Mouse (Mus musculus) megakaryocyte, embryonic 14.5 days (primary cell): Measurements from ENCODE around the gene Fasl. TPM values are rescaled to one million over a fixed set of nuclear protein-coding genes. Genes with fewer than 3 reads are reported as not detected.

Experiments used
- H3K27me3 ChIP-seq: replicated peaks from 2 replicates; pipeline ENCODE3; 2012; ENCODE audit warnings: inconsistent platforms
- H3K36me3 ChIP-seq: replicated peaks from 2 replicates; pipeline ENCODE3; 2012; ENCODE audit warnings: low read length, inconsistent platforms, mixed read lengths
- H3K4me1 ChIP-seq: 2 replicates; pipeline ENCODE4 v1.6.1; 2012; ENCODE audit warnings: inconsistent platforms
- H3K4me3 ChIP-seq: replicated peaks from 2 replicates; pipeline ENCODE3; 2012; ENCODE audit warnings: moderate library complexity, mild to moderate bottlenecking, inconsistent platforms
- H3K9me3 ChIP-seq: 2 replicates; pipeline ENCODE4 v1.6.1; 2012; ENCODE audit warnings: inconsistent platforms
- FLI1 ChIP-seq: IDR thresholded peaks from 2 replicates; pipeline ENCODE4 v1.6.1; 2012; ENCODE audit warnings: low read length, inconsistent platforms, mixed read lengths
- GATA1 ChIP-seq: IDR thresholded peaks from 3 replicates; pipeline ENCODE4 v1.6.1; 2012; ENCODE audit warnings: mixed read lengths, low read length, inconsistent platforms, borderline replicate concordance
- polyA plus RNA-seq: library from polyadenylated mRNA; stranded (reverse); fragments of >175 nt; gene quantifications from 2 replicates; pipeline ENCODE4 v1.2.3, GENCODE M21; 2012; ENCODE audit warnings: low replicate concordance; ENCODE audit not compliant: insufficient read depth

Fasl gene
- polyA plus RNA-seq, 1 experiment, result 0.09 TPM

- peaks cover 19% of the 10 kb centered on the region for H3K4me1 ChIP-seq
- no peaks in the 10 kb centered on the region for H3K36me3 ChIP-seq
- H3K4me3 ChIP-seq, result no peak overlapping the region
- H3K27me3 ChIP-seq, result peaks cover 42% of the 10 kb centered on the region
- TF ChIP-seq GATA1, result no peak
- no peak for TF ChIP-seq FLI1
- H3K9me3 ChIP-seq, result peaks cover 12% of the 10 kb centered on the region
Observed at GRCm38 (mm10) chr1:161744209-161744608, 44.1 kb downstream of the Fasl start.

- TF ChIP-seq GATA1, result no peak
- no peak for TF ChIP-seq FLI1
- no peaks in the 10 kb centered on the region for H3K36me3 ChIP-seq
Observed at GRCm38 (mm10) chr1:161742481-161743267, 45.6 kb downstream of the Fasl start.

DNA sequence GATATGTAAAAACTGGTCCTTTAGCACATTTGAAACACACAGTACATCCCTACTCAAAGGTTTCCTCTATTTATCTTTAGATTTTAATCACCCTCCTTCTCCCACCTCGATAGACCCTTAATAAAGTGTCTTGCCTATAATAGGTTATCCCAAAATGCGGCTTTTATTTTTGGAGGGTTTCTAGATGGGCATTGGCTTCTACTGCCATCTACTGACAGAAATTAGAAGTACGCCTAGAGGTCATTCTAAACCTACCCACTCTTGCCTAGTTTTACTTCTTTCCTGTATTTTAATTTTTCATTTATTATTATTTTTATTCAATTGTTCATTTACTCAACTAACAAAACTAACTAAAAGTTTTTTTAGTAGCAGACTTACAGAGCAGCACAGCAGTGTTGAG lies 51.4 kb downstream of the Fasl start:
- TF ChIP-seq FLI1 (no peak), GATA1 (no peak)
- H3K9me3 ChIP-seq, result peaks cover 15% of the 10 kb centered on the region
- no peaks in the 10 kb centered on the region for H3K36me3 ChIP-seq
- peaks cover 42% of the 10 kb centered on the region for H3K27me3 ChIP-seq
- peaks cover 32% of the 10 kb centered on the region for H3K4me1 ChIP-seq
- H3K4me3 ChIP-seq, result no peak overlapping the region

More at GRCm38 (mm10) chr1:161742481-161743267, 45.6 kb downstream of the Fasl start:
- Histone ChIP-seq H3K4me3 (no peak overlapping the region), H3K27me3 (peaks cover 42% of the 10 kb centered on the region), H3K9me3 (peaks cover 15% of the 10 kb centered on the region), H3K4me1 (peaks cover 8% of the 10 kb centered on the region)

- Histone ChIP-seq H3K4me3 (no peak overlapping the region), H3K36me3 (no peaks in the 10 kb centered on the region), H3K27me3 (peaks cover 45% of the 10 kb centered on the region), H3K4me1 (peaks cover 37% of the 10 kb centered on the region), H3K9me3 (peaks cover 15% of the 10 kb centered on the region)
- TF ChIP-seq GATA1, result no peak
- no peak for TF ChIP-seq FLI1
Observed at GRCm38 (mm10) chr1:161736255-161736654, 52.0 kb downstream of the Fasl start.

DNA sequence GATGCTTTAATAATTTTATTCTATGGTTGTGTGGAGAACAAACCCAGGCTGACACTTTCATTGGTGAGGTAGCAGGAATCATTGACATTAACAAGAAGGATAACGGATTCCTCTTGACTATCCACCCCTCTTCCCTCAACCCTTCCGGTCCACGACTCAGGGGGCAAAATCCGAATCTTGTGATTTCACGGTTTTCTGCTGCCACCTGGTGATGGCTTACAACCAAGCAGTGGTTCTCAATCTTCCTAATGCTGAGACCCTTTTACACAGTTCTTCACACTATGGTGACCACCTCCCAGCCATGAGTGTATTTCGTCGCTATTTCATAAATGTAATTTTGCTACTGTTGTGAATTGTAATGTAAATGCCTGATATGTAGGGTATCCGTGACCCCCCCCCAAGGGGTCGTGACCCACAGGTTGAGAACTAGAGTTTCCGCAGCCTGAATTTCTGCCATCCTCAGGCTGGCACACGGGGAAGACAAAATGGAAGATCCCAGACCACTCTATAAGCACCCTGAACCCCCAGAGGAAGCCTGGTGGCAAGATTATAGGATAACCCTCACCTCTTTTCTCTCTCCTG lies 52.7 kb downstream of the Fasl start:
- peaks cover 37% of the 10 kb centered on the region for H3K4me1 ChIP-seq
- H3K27me3 ChIP-seq, result peaks cover 44% of the 10 kb centered on the region
- no peaks in the 10 kb centered on the region for H3K36me3 ChIP-seq
- TF ChIP-seq FLI1 (no peak), GATA1 (no peak)
- H3K4me3 ChIP-seq, result peak overlapping the region; percentile 91
- H3K9me3 ChIP-seq, result peaks cover 15% of the 10 kb centered on the region

DNA sequence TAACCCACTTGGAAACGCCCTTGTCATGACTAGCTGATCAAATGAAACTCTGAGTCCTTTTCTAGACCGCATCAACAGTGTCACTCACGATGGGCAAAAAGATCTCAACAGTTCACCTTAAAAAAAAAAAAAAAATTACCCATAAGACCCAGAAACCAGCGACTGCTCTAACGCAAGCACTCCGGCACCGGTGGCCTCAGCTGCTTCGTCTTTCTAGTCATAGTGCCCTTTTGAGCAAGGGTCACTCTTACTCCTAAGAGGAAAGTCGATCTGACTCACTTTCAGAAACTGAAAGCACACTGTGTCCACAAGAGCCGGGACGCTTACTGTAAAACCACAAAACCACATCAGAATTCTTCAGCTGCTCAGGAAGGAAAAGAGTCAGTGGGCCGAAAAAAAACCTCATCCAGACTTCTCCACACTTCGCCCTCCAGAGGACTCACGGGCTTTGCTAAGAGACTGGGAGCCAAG lies 53.5 kb downstream of the Fasl start:
- Histone ChIP-seq H3K4me1 (peaks cover 38% of the 10 kb centered on the region), H3K4me3 (peak overlapping the region; percentile 91), H3K36me3 (no peaks in the 10 kb centered on the region), H3K27me3 (peaks cover 42% of the 10 kb centered on the region), H3K9me3 (peaks cover 9% of the 10 kb centered on the region)
- TF ChIP-seq FLI1 (no peak), GATA1 (no peak)

DNA sequence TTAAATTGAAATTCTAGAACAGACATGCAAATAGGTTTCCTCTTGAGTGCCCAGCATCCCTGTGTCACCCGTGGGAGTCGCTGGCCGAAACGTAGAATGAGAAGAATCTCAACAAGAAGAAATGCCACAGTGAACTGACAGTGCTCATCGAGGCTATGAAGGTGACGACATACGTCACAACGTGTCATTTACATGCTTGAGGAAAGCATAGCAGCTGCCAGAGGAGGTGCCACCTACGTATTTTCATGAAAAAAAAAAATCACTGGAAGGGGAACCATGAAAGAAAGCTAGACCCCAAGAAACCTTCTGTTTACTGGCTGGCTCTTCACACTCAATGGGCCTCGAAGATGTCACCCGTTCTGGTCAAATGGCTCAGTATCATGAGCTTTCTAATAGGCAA lies 54.0 kb downstream of the Fasl start:
- H3K9me3 ChIP-seq, result peaks cover 4% of the 10 kb centered on the region
- peak overlapping the region; percentile 91 for H3K4me3 ChIP-seq
- H3K4me1 ChIP-seq, result peaks cover 40% of the 10 kb centered on the region
- TF ChIP-seq GATA1 (no peak), FLI1 (no peak)
- no peaks in the 10 kb centered on the region for H3K36me3 ChIP-seq
- peaks cover 43% of the 10 kb centered on the region for H3K27me3 ChIP-seq

Other genes with a start within 250 kb of the Fasl start
- gene Suco, start 88.2 kb upstream of the Fasl start, polyA plus RNA-seq, result 1.1 and 2.6 TPM in 2 replicates
- gene Pigc, start 180.7 kb upstream of the Fasl start, polyA plus RNA-seq, result 0.63 TPM in 1 of 2 replicates, not detected in the other
- not detected in 2 replicates for gene 4930558K02Rik, start 191.1 kb upstream of the Fasl start, polyA plus RNA-seq